Mouse (Mus musculus) cerebellum, adult 11-12 months (tissue): ENCODE measurements at regions not wholly inside any gene's neighbourhood (a gene's known extent, or its start where the extent isn't known, plus 50 kb on each side); places are given as distances from the start of the nearest gene placed in this dataset.
"Not testable (repeated sequence)": the region's sequence is repeated elsewhere in the genome, so short reads cannot be mapped to it uniquely, and the experiment has no call there.

Experiments
- DNase-seq: peaks from one replicate; pipeline ENCODE4 v3.0.0; 2022

- DNase-seq, result peak; percentile 25
Measured at GRCm38 (mm10) chr16:65629186-65629585, 66.7 kb upstream of the Chmp2b start.

- DNase-seq, result no peak
Measured at GRCm38 (mm10) chr16:65631680-65632079, 69.2 kb upstream of the Chmp2b start.

GRCm38 (mm10) chr16:65646741-65647140 lies 84.2 kb upstream of the Chmp2b start:
- DNase-seq, result not testable (repeated sequence)

- no peak for DNase-seq
Measured at GRCm38 (mm10) chr16:65649061-65649460, 86.5 kb upstream of the Chmp2b start.

GRCm38 (mm10) chr16:65655490-65655889 lies 93.0 kb upstream of the Chmp2b start:
- no peak for DNase-seq

- no peak for DNase-seq
Measured at GRCm38 (mm10) chr16:65657829-65658228, 95.3 kb upstream of the Chmp2b start.

GRCm38 (mm10) chr16:65664787-65665186 lies 102.3 kb upstream of the Chmp2b start:
- DNase-seq, result no peak

GRCm38 (mm10) chr16:65672116-65672515 lies 109.6 kb upstream of the Chmp2b start:
- no peak for DNase-seq

- no peak for DNase-seq
Measured at GRCm38 (mm10) chr16:65683089-65683488, 120.6 kb upstream of the Chmp2b start.

GRCm38 (mm10) chr16:65683703-65684320 lies 121.3 kb upstream of the Chmp2b start:
- DNase-seq, result no peak

- DNase-seq, result no peak
Measured at GRCm38 (mm10) chr16:65693626-65694025, 121.4 kb upstream of the Vgll3 start.

GRCm38 (mm10) chr16:65715631-65716030 lies 99.4 kb upstream of the Vgll3 start:
- DNase-seq, result no peak

- DNase-seq, result no peak
Measured at GRCm38 (mm10) chr16:65718791-65719472, 96.1 kb upstream of the Vgll3 start.

- DNase-seq, result no peak
Measured at GRCm38 (mm10) chr16:65720953-65721352, 94.1 kb upstream of the Vgll3 start.

- no peak for DNase-seq
Measured at GRCm38 (mm10) chr16:65725559-65726269, 89.3 kb upstream of the Vgll3 start.

- no peak for DNase-seq
Measured at GRCm38 (mm10) chr16:65726289-65726688, 88.8 kb upstream of the Vgll3 start.

- no peak for DNase-seq
Measured at GRCm38 (mm10) chr16:65729322-65729721, 85.7 kb upstream of the Vgll3 start.

GRCm38 (mm10) chr16:65739652-65740051 lies 75.4 kb upstream of the Vgll3 start:
- DNase-seq, result no peak

- no peak for DNase-seq
Measured at GRCm38 (mm10) chr16:65742951-65743350, 72.1 kb upstream of the Vgll3 start.

- DNase-seq, result no peak
Measured at GRCm38 (mm10) chr16:65755667-65756066, 59.4 kb upstream of the Vgll3 start.
